Mouse (Mus musculus) B cell, adult 62 days (primary cell): ENCODE data around the gene Nat8f4. TPM values are rescaled to one million over a fixed set of nuclear protein-coding genes. Genes with fewer than 3 reads are reported as not detected.

Experiments used
- total RNA-seq: library from RNA; stranded (reverse); gene quantifications from 4 replicates; pipeline ENCODE4 v1.2.4, GENCODE M21; 2023

Nat8f4 gene
- total RNA-seq: 2.0 to 2.8 TPM (median 2.2 TPM) in 4 replicates

DNA sequence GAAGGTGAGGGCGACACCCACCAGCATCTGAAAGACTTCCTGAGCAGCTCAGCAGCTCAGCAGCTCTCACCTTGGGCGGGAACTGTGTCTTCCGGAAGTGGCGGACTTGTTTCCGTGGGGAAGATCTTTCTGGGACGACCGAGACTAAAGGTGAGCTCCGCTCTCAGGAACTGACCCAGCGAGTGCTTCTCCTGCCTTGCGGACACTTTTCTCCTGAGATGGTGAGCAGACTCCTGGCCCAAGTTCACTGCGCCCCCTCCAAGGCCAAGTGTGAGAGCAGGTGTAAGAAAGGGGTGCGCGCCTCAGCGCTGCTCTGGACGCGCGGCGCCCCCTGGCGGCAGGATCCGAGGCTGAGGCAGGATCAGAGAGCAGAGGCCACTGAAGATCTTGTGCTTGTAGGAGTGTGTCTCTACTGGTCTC is at the start of gene Nat8f4:
Nat8f4 (minus strand) TSS at position 243 of the 420 bp plus-strand sequence.

DNA sequence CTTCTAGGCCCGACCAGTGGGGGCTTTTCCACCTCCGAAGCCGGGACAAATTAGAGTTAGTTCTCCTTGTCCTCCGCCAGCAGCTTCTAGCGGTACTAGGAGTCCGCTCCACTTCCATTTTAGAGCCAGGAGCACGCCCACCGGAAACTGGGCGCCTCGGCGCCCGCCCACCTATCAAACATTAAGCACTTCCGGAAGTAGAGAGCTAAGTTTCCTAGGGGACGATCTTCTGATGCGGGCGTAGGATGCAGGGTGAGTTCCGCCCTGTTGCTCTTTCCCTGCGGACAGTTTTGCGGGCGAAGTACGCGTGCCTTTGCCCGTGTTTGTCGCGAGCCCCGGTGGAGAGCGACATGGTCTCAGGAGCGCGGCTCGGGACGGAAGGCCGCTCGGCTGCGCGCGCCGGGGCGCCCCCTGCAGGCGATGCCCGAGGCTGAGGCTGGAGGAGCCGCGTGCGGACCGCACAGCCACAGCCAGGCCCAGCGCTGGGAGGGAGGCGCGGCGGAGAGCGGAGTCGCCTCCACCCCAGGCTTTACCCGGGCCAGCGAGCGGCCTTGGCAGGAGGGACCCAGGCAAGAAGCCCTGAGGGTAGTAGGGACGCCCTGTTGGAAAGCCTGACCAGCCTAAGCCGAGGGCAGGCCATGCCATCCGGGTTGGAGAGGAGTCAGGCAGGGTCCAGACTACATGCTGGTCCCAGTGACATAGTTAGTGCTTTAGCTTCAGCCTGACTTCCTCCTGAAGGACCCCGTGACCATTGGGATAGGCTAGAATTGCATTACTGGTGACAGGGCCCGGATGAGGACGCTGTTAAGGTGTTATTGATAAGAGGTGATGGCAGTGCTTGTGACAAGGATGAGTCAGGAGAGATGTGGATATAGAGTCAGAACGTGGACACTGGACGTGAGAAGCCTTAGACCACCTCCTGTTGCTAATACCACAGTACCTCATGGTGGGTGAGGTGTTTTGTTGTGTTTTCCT is 11.1 kb upstream of the Nat8f4 start, which contains the start of gene Nat8f1:
Nat8f1 (minus strand) TSS at position 149 of the 975 bp plus-strand sequence.

DNA sequence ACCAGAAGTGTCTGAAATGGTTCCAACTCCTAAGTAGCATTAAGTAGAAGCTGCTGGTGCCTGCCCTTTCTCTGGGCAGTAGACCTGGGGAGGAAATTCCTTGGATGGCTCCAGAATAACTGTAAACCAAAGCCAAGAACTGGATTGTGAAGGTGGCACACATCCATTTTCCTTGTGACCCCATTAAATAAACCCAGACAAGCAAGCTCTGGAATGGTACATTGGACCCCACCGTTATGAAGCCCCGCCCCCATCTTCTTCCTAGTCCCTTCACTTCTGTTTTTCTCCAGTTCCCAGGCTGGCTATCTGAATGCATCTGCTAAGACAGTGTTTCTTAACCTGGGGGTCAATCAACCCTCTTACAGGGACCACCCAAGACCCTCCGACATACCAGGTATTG is 6.9 kb upstream of the Nat8f4 start, which contains the start of gene Tprkb:
Tprkb (plus strand) TSS at position 279 of the 400 bp plus-strand sequence.

DNA sequence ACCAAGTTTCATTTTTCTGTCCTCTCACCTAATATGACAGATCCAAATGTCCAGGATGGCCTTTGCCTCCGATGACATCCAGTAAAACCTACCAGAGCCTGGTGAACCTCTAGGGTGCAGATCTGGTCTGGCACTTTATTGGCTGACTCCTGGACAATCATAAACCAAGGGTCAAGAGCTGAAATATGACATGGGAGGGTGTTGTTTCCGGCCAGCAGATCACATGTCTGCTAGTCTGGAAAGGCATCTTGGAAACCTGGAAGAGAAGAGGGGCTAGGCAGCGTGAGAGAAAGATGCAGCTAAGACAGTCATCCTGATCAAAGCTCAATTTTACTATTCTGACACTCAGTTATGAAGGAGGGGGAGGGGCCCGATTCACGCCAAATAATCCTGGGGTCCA is 35.7 kb downstream of the Nat8f4 start, which contains the start of gene Nat8f2:
Nat8f2 (minus strand) TSS at position 153 of the 400 bp plus-strand sequence.

Other genes starting within 250 kb of the Nat8f4 start
- not detected in 4 replicates for gene Nat8f7, start 191.7 kb downstream of the Nat8f4 start, total RNA-seq
- gene Nat8f3, start 139.1 kb downstream of the Nat8f4 start, total RNA-seq: not detected in 4 replicates
- gene Nat8f6, start 83.9 kb downstream of the Nat8f4 start, total RNA-seq: not detected in 4 replicates
- gene Nat8f5, start 83.9 kb downstream of the Nat8f4 start, total RNA-seq: not detected in 4 replicates
- gene Nat8, start 72.8 kb downstream of the Nat8f4 start, total RNA-seq: not detected in 4 replicates
- 0.24 to 0.34 TPM (median 0.30 TPM) in 3 of 4 replicates, not detected in the other for gene Nat8f2, start 35.7 kb downstream of the Nat8f4 start, total RNA-seq
- 13.9 to 18.7 TPM (median 16.2 TPM) in 4 replicates for gene Tprkb, start 7.0 kb upstream of the Nat8f4 start, total RNA-seq
- gene Nat8f1, start 10.8 kb upstream of the Nat8f4 start, total RNA-seq: 1.9 to 8.2 TPM (median 3.6 TPM) in 4 replicates
- gene Dusp11, start 56.8 kb upstream of the Nat8f4 start, total RNA-seq: 202 to 230 TPM (median 213 TPM) in 4 replicates
- not detected in 4 replicates for gene Figla, start 111.3 kb upstream of the Nat8f4 start, total RNA-seq
- gene Add2, start 123.8 kb upstream of the Nat8f4 start, total RNA-seq: not detected in 4 replicates